Mouse (Mus musculus) heart, adult 2 months (tissue): Measurements from ENCODE around the gene Evl.

Source experiments
- CTCF ChIP-seq: fragments of 200-600 bp; IDR thresholded peaks from 2 replicates; pipeline ENCODE4 v1.8.1; 2022; ENCODE audit warnings: antibody characterized with exemption, mild to moderate bottlenecking, moderate library complexity
- EP300 ChIP-seq: fragments of 200-500 bp; IDR thresholded peaks from 2 replicates; pipeline ENCODE4 v1.6.1; 2011; ENCODE audit warnings: low read depth, low read length, control low read depth; ENCODE audit not compliant: insufficient read depth
- POLR2A ChIP-seq: fragments of 200-500 bp; IDR thresholded peaks from 2 replicates; pipeline ENCODE4 v1.6.1; 2011; ENCODE audit warnings: mild to moderate bottlenecking, low read depth, low read length, control low read depth; ENCODE audit not compliant: insufficient read depth

GRCm38 (mm10) chr12:108678366-108678765 lies 123.8 kb downstream of the Evl start:
- TF ChIP-seq EP300 (0 out of 2 replicates have a peak, but pooled peaks have one; percentile 17), POLR2A (no peak), CTCF (no peak)
